Mouse (Mus musculus): Measurements from ENCODE around the gene Pdcd1.

Pdcd1 gene

GRCm38 (mm10) chr1:94052373-94052772, at the start of gene Pdcd1:
Gene Pdcd1 (minus strand): TSS chr1:94052553.
- no peak for TF ChIP-seq GATA4 (IDR thresholded peaks at IDR 0.05; ENCODE audit: insufficient replicate concordance, low read length)

GRCm38 (mm10) chr1:94091788-94092187, 39.4 kb upstream of the Pdcd1 start:
- no peak for TF ChIP-seq GATA4 (IDR thresholded peaks at IDR 0.05; ENCODE audit: insufficient replicate concordance, low read length)

- TF ChIP-seq GATA4 (IDR thresholded peaks at IDR 0.05; ENCODE audit: insufficient replicate concordance, low read length) = no peak
Observed at GRCm38 (mm10) chr1:94086311-94086898, 34.1 kb upstream of the Pdcd1 start.

DNA sequence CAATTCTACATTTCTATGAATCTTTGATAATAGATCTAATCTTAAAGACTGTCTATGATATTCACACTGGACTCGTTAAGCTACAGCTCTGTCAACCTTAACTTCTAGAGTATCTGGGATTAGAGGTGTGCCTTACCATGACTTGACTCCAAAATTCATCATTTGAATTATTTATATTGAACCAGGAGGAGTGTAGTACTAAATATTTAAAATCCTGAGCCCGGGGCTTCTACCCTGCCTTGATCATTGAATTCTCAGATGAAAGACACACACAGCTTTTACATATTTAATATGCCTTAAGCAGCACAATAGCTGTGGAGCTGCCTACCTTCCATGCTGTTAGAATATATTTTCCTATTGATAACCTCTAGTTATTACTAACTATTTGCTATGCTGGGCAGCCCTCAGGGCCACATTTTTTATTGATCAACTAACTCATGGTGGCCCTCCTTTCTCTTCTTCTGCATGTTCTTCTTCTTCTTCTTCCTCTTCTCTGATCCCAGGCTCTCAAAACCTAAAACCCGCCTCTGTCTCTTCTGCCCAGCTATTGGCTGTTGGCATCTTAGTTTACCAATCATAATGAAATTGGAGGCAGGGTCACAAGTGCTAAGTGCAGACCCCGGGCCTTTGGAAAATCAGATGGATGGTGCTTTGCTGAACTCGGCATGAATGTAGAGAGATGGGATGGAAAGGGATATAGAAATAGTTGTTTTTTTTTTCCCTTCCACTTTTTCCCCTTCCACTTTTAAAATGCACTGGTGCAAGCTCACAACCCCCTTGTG, 33.2 kb upstream of the Pdcd1 start:
- TF ChIP-seq GATA4 (IDR thresholded peaks at IDR 0.05; ENCODE audit: insufficient replicate concordance, low read length) = no peak

DNA sequence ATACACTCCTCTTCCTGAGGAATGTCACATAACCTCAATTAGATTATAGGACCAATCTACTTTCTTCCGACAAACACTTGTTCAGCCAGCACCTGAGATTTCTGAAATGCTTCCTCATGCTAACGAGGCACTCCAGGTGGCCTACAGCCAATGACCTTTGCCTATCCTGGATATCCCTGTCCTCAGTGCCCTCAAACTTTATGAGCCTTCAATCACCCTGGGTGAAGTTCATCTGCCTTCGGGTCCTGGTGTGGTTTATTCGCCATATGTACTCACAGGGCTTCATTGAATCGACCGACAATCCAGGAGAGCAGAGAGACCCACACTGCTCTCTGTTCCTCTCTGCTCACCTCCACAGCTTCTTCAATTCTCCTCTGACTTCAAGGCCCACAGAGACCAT, 29.4 kb upstream of the Pdcd1 start:
- no peak for TF ChIP-seq GATA4 (IDR thresholded peaks at IDR 0.05; ENCODE audit: insufficient replicate concordance, low read length)

DNA sequence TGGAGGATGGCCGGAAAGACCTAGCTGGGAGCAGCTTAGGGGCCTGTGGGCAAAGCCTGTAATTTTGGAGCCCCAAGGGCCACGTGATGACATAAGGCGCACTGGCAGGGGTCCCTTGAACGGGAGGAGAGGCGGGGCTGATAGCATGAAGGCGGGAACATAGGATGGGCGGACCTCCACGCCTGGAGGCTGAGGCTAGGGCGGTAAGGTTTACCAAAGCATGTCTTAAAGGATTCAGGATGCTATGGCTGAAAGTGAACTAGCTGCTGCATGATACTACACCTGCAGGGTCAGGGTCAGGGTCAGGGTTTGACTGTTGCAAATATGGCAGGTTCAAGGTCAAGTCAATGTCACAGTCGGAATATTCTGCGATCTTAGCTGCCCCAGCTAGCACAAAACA, 28.8 kb upstream of the Pdcd1 start:
- TF ChIP-seq GATA4 (IDR thresholded peaks at IDR 0.05; ENCODE audit: insufficient replicate concordance, low read length) = no peak

DNA sequence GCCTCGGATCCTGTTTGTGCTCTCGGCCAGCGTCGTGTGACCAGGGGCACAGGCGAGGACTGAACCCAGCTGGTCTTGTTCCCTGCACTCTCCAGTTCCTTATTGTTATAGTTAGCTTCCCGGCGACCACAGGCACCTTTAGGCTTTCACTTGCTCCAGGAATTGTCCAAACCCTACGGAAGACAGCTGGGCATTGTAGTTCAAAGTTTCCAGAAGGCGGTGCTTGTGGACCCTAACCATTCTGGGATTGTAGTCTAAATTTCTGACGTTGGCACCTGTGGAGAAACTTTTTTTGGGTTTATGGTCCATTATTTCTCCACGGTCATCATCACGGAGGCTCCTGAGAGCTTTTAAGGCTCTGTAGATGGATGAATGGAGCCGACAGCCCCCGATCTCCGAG, 28.4 kb upstream of the Pdcd1 start:
- no peak for TF ChIP-seq GATA4 (IDR thresholded peaks at IDR 0.05; ENCODE audit: insufficient replicate concordance, low read length)

- TF ChIP-seq GATA4 (IDR thresholded peaks at IDR 0.05; ENCODE audit: insufficient replicate concordance, low read length) = no peak
Observed at GRCm38 (mm10) chr1:94078835-94079440, 26.6 kb upstream of the Pdcd1 start.

DNA sequence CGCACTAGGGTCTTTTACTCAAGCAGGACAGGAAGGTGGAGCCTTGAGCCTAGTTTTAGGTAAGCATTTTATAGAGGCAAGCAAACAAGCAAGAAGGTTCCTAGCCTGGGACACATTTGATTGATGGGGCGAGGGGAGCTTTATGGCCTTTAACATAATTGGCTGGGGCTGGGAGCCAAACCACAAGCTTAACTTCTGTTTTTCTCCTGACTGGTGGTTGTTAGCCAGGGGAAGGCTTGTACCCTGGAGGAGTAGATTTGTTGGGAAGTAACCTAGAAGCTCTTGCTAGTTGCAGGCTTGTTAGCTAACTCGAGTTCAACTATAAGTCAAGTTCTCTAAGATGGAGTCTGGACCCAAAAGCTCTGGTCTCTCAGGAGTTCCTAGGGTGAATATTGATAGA, 26.0 kb upstream of the Pdcd1 start:
- no peak for TF ChIP-seq GATA4 (IDR thresholded peaks at IDR 0.05; ENCODE audit: insufficient replicate concordance, low read length)

DNA sequence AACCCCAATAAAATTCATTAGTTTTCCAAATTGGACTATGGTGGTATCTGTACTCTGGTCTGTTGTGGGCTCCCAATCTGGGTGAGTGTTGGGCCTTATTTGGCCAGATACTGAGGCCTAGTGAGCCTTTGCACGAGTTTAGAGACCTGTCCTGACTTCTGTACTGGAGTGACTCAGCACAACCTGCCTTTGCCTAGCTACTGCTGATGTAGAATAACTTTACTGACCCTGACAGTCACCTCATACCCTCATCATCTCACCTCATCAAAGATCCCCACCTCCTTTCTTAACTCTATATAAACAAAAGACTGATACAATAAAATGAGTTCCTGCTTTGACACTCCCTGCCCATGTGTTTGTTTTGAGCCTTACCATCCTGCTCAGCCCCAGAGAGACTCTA, 24.3 kb upstream of the Pdcd1 start:
- no peak for TF ChIP-seq GATA4 (IDR thresholded peaks at IDR 0.05; ENCODE audit: insufficient replicate concordance, low read length)

DNA sequence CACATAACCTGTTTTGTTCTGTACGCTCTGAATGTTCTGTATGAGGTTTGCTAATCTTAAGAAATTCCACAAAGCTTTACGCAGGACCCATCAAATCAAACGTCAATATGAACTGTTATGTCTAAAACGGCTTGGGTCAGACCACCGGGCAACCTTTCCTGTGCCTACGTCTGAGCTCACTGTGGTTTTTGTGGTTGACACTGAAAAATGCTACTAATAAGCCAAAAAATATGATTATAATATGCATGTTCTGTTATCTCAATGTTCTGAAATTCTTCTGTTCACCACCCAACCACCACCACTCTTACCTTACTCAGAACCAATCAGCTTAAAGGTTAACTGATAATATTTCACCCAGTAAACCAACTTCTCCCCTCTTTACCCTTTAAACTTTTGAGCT, 22.4 kb upstream of the Pdcd1 start:
- TF ChIP-seq GATA4 (IDR thresholded peaks at IDR 0.05; ENCODE audit: insufficient replicate concordance, low read length) = no peak

GRCm38 (mm10) chr1:94057401-94057800, 5.0 kb upstream of the Pdcd1 start:
- TF ChIP-seq GATA4 (IDR thresholded peaks at IDR 0.05; ENCODE audit: insufficient replicate concordance, low read length) = no peak

DNA sequence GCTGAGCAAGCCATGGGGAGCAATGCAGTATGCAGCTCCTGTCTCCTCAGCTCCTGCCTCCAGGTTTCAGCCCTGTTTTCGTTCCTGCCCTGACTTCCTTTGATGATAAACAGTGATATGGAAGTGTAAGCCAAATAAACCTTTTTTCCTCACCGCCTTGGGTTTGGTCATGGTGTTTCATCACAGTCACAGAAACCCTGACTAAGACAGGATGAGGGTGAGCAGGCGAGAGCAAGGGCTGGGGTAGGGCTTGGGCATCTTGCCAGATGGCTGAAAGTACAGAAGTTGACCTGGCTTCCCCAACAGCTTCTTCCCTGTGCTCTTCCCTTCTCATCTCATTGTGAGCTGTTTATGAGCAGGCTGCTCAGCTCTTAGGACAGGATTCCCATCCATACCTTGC, 3.6 kb upstream of the Pdcd1 start:
- no peak for TF ChIP-seq GATA4 (IDR thresholded peaks at IDR 0.05; ENCODE audit: insufficient replicate concordance, low read length)

DNA sequence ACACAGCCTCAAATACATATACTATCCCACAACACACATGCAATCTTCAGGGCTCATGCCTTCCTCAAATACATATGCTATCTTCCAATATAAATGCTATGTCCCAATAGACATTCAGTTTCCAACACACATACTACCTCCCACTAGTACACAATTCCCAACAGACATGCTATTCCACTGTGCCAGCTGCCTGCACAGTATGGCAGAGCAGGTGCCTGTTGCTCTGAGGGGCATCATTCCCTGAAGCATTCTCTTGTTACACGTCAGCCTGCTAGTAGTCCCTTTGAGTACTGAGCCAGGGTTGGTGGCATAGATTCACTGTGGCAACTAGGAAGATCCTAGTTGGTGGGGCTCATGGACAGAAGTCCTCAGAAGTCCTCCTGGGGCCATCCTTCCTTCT, 2.1 kb upstream of the Pdcd1 start:
- no peak for TF ChIP-seq GATA4 (IDR thresholded peaks at IDR 0.05; ENCODE audit: insufficient replicate concordance, low read length)

DNA sequence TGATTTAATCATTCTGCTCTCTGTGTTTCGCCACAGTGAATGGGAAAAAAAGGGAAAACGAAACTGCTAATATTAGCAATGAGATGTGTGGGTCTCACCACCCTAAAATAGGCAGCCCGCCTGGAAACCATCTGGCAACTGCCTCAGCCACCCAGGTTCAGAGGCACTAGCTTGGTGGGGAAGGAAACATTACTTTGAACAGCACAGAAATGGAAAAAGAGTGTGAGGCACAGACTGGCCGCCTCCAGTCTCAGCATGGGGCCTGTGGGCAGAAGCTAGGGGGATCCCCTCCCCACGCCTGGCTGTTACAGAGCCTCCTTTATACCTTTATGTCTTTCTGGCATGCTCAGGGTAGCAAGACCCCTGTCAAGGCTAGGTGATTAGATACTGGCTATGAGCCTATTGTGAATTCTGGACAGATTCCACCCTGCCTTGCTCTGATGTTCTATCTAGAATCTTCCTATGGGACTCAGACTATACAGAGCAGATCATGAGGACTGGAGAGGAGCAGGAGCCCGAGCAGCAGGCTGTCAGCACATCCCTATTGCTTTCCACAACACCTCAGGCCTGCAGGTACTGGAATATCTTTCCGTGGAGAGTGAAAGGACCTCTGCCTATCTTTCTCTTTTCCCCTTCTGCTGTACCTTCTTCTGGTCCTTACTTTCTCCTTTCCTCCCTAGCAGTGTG, 1.3 kb upstream of the Pdcd1 start:
- no peak for TF ChIP-seq GATA4 (IDR thresholded peaks at IDR 0.05; ENCODE audit: insufficient replicate concordance, low read length)

GRCm38 (mm10) chr1:94051104-94051503, 1.2 kb downstream of the Pdcd1 start:
- no peak for TF ChIP-seq GATA4 (IDR thresholded peaks at IDR 0.05; ENCODE audit: insufficient replicate concordance, low read length)
